Mouse (Mus musculus) 416B (cell line): Measurements from ENCODE around the gene Calm2.

Experiments used
- DNase-seq: peaks from one replicate; pipeline ENCODE4 v3.0.0; 2011; ENCODE audit warnings: low read depth

The Calm2 gene

DNA sequence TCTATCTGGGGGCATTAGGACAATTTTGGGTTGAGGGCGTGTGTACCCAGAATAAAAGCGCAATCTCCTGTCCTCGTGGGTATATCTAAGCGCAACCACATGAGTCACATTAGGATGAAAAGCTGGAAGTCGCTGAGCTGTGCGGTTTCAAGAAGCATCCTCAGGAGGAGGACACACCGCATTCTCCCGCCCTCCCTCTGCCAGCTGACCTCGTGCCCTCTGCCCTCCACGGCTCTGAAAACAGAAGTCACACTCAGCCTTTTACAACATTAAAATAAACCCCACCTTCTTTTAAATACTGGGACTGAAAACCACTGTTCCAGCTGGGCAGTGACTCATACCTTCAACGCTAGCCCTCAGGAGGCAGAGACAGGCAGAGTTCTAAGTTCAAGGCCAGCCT is 49.6 kb downstream of the Calm2 start:
- no peak for DNase-seq

DNA sequence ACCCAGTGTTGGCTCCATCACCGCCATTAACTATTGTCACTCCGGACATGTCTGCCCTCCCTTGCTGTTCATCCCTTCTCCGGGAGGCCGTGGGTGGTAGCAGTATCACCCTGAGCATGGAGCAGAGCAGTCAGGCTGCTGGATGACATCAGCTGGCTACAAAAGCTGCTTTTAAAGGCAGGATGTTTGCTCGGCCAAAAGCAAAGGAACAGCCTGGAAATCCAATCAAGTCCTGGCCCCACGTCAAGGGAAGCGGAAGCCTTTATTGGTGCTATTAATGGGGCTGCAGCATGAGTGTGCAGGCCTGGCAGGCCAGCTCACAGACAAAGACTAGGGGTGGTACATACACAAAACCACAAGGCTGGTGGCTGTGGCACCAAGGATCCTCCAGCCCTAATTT is 55.5 kb downstream of the Calm2 start:
- DNase-seq, result no peak

DNA sequence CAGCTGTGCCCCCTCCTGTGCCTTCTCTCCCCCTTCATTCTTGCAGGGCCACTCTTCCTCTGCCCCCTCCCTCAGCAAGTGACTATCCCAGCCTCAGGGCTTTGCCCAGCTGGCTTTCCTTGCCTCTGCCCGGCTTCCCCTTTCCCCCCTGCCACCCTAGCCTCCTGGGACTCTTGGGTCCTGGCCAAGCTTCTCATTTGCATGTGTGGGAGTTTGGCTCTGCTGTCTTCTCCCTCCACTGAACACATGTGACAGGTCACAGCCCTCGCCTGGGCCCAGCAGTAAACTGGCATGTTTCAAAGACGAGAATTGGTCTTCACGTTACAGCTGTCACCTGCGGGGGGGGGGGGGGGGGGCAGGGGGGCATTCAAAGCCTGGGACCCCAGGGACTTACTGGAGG is 59.7 kb downstream of the Calm2 start:
- no peak for DNase-seq

DNA sequence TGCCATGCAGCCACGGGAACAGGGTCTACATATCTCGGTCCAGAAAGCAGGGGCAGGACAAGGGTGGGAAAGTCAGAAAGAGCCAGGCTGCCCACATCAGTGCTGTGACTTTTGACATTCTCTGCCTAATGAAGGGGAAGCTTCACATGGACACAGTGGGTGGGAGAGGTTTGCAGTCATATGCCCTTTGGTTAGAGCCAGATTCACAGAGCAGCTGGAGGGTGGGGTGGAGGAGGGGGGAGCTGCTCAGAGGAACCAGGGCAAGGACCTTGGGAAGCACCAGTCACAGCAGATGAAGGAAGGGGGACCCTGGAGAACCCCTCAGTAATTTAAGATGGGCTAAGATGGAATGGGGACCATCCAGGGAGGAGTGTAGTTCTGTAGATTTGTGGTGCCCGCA is 60.9 kb downstream of the Calm2 start:
- no peak for DNase-seq
